Mouse (Mus musculus): ENCODE results near the gene Vangl2.
"Not testable (repeated sequence)": the region's sequence is repeated elsewhere in the genome, so short reads cannot be mapped to it uniquely, and the experiment has no call there.

The Vangl2 gene

DNA sequence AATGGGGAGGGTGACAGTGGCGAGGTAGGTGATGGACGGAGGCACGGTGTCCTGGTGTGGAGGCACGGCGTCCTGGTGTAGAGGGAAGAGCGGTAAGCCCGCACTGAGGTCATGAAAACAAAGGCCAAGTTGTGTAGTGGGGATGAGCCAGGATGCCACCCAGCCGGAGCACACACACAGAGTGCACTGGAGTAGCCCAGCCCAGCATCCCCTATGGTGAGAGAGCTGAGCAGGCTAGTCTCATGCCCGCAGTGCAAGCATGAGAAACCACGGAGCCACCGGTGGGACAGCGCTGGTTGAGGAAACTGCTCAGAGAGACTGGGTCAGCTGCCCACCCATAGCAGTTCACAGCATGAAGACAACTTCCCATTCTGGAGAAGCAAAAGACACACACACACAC, 26.6 kb downstream of the Vangl2 start:
- DNase-seq (ENCODE audit: low spot score in 2 of 2): no peak

- peak; percentile 47 to 60 for DNase-seq (ENCODE audit: low spot score in 2 of 2)
Measured at GRCm38 (mm10) chr1:172000641-172001040, 27.6 kb downstream of the Vangl2 start.

DNA sequence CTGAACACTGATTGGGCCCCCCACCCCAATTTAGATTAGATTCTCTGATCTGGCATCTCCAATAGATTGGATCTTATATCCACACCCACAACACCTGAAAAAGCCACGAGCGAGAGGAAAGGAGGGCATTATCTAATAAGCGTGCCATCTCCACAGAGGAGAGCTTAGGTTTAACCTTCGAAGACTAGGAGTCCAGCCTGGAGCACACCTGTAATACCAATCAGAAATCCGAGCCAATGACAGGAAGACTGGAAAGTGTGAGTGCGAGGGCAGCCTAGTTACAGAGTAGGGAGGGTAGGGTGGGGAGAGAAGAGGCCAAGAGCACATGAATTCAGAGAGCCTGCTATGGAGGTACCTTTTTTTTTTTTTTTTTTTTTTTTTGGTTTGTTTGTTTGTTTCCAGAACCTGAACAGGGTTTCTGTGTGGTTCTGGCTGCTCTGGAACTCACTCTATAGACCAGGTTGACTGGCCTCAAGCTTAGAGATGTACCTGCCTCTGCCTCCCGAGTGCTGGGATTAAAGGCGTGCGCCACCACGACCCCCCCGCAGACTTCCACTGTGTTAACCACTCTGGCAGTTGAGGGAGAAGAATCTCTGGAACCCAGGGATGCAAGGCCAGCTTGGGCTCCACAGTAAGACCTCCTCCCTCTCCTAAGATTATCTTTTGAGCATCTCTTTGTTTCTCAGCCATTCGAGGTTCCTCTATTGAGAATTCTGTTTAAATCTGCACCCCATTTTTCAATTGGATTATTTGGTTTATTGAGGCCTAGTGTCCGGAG, 29.2 kb downstream of the Vangl2 start:
- no peak for DNase-seq (ENCODE audit: low spot score in 2 of 2)

- DNase-seq (ENCODE audit: low spot score in 2 of 2): no peak
Measured at GRCm38 (mm10) chr1:171996701-171997100, 31.5 kb downstream of the Vangl2 start.

GRCm38 (mm10) chr1:171994918-171995715, 33.1 kb downstream of the Vangl2 start:
- DNase-seq (ENCODE audit: low spot score in 2 of 2): no peak

DNA sequence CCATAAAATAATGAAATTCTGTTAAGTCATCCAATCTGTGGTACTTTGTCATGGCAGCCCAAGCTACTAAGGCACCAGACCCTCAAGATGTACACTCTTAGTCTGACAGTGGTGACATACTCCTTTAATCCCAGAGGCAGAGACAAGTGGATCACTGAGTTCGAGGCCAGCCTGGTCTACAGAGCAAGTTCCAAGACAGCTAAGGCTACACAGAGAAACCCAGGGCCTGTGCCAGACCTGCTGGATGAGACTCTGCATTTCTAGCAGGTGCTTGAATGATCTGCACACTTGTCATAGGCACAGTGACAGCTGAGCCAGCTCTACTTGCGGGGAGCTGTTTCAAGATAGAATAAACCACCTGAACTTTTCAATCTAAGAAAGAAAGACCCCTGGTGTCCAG, 33.7 kb downstream of the Vangl2 start:
- DNase-seq (ENCODE audit: low spot score in 2 of 2): no peak

DNA sequence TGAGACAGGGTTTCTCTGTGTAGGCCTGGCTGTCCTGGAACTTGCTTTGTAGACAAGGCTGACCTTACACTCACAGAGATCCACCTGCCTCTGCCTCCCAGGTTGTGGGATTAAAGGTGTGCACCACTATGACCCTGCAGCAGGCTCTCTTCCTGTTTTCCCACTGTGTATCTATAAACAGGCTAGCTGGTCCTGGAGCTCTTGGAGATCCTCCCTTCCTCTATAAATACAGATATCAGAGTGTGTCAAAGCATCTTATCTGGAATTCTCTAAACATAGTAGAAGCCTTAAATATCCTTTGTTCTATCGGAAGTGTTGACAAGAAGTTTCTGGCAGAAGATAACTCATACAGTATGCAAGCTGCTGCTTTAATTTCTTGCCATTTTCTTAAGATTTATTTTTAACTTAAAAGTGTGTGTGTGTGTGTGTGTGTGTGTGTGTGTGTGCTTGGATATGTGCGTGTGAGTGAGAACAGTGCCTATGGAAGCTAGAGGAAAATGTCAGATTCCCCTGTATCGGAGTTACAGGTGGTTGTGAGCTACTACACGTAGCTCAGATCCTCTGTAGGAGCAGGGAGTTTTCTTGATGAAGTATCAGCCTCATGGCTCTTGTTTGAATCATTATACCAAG, 35.2 kb downstream of the Vangl2 start:
- no peak for DNase-seq (ENCODE audit: low spot score in 2 of 2)

- DNase-seq (ENCODE audit: low spot score in 2 of 2): no peak
Measured at GRCm38 (mm10) chr1:171991883-171992282, 36.4 kb downstream of the Vangl2 start.

- DNase-seq (ENCODE audit: low spot score in 2 of 2): no peak
Measured at GRCm38 (mm10) chr1:171984121-171984520, 44.1 kb downstream of the Vangl2 start.

DNA sequence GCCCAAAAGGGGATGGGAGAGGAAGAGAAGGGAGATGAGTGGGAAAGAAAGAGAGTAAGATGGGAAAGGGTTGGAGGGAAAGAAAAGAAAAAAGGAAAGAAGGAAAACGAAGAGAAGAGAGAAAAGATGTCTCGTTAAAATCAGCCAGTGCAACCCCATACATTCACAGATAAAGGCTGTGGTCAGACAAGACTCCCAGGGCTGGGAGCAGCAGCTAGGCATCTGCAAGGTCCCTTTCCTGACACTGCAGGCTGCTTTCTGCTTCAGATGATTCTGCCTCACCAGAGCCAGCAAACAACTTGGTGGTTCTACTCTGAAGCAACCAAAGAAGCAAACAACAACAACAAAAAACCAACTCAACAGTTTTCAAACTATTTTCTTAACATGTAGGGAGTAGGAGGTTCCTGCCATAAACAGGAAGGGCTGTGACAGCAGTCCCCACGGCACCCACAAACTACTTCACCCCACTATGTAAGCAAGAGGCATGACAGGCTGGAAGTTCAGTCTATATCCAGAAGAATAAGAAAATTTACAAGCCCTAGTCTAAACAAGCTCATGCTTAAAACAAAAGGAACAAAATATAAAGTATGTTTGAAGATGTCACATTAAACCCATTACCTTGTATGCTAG, 44.8 kb downstream of the Vangl2 start:
- no peak for DNase-seq (ENCODE audit: low spot score in 2 of 2)

GRCm38 (mm10) chr1:171982740-171983139, 45.5 kb downstream of the Vangl2 start:
- DNase-seq (ENCODE audit: low spot score in 2 of 2): no peak

GRCm38 (mm10) chr1:171982170-171982569, 46.1 kb downstream of the Vangl2 start:
- no peak for DNase-seq (ENCODE audit: low spot score in 2 of 2)

DNA sequence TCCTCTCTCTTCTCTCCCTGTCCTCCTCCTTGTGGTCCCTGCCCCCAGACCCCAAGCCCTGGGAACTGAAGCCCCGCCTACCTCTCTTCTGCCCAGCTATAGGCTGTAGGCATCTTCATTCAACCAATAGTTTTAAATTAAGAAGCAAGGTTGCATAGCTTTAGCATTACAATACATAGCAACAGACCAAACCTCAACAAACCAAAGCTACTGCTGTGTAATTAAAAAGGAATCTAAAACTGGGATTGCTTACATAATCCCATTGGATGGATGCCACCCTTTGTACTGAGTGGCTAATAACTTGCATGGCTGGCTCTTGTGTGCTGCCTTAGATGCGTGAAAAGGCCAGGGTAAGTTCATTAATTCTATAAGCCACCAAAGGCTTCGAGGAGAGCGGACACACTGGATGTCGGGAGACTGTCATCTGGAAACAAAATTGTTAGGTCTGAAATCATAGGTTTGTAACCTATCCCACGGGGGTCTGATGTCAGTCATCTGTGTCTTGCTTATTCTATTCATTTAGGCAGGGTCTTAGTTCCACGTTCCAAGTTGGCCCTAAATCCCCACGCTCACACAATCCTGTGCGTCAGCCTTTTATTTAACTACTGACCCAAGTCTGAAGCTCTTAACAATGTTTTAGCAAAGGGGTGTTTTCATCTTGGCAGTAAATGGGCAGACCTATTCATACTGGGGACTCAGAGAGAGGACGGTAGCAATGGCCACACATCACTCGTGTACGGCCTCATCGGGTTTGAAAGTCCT, 48.1 kb downstream of the Vangl2 start:
- no peak for DNase-seq (ENCODE audit: low spot score in 2 of 2)

DNA sequence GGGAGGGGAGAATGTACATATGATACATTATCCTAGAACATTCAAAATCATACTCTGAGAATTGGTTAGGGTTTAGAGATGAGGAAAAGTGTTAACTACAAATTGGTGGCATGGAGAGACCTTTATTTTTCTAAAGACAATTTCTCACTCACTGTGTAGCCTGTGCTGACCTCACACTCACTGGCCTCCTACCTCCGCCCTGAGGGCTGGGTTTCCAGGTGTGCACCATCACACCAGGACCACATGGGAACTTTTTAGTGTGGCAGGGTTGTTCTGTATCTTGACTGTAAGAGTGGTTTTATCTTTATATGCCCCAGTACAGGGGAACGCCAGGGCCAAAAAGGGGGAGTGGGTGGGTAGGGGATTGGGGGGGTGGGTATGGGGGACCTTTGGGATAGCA, 50.4 kb downstream of the Vangl2 start:
- no peak for DNase-seq (ENCODE audit: low spot score in 2 of 2)

- DNase-seq (ENCODE audit: low spot score in 2 of 2): no peak
Measured at GRCm38 (mm10) chr1:171976826-171977539, 51.3 kb downstream of the Vangl2 start.

- no peak for DNase-seq (ENCODE audit: low spot score in 2 of 2)
Measured at GRCm38 (mm10) chr1:171975831-171976230, 52.4 kb downstream of the Vangl2 start.

GRCm38 (mm10) chr1:171975377-171975776, 52.9 kb downstream of the Vangl2 start:
- no peak for DNase-seq (ENCODE audit: low spot score in 2 of 2)

GRCm38 (mm10) chr1:171974361-171974760, 53.9 kb downstream of the Vangl2 start:
- DNase-seq (ENCODE audit: low spot score in 2 of 2): not testable (repeated sequence)

DNA sequence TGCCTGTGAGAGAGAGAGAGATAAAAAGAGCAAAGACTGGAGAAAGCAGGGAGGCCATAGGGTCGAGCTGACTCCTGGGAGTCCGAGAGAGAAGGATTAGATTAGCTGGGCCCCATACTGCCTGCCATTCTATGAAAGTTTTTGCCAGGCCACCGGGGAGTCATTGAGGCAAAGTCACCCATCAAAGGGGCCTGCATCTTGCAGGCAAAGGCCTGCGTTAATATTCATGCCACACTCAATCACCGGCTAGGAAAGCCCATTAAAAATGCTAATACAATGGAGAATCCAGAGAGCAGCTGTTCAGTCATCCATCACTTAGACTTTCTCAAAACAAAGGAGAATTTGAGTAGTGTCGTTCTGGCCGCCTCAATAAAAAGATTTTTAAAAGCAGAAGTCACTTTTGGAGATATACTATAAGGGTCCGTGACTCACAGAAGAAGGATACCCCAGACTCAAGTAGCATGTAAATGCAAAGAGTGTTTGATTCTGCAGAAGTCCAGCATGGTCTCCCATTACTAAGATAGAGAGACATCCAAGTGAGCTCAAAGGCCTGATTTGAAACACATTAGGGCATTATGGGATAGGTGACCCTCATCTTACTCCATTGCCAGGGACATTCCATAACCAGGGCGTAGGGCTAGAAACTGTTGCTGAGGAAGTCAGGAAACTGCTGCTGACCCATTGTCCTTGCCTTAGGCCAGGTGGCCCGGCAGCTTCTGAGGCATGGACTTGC, 57.2 kb downstream of the Vangl2 start:
- no peak for DNase-seq (ENCODE audit: low spot score in 2 of 2)

- DNase-seq (ENCODE audit: low spot score in 2 of 2): no peak
Measured at GRCm38 (mm10) chr1:171969221-171969620, 59.0 kb downstream of the Vangl2 start.

All from right cerebral cortex, postnatal 36 days (tissue).